ENCODE assay signal across 20 mouse cellular contexts in the genomic region with DNA sequence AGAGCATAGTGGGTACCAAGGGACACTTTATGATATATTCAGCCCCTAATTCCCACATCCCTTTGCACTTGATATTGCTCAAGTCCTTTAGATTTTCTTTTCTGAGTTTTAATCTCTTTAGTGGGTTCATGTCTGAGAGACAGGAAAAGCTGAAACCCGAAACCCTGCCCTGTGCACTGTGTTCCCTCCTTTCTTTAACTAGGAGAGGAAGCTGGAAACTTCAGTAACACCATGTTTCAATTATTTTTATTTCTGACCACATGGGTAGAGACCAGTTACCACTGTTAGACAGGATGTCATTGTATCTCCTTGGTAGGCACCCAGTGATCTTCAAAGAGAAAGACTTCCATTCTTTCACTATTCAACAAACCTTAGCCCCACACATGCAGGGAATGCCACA.
DNase-seq lines count a peak whose midpoint lies in the region; ATAC-seq and TF ChIP-seq lines count a peak whose summit lies in the region.
"Had no signal": no experiment of that assay in that cellular context is flagged by ENCODE, and none has a peak within 500 bp of the region (broad histone marks: within the 10 kb centered on the region; RNA-seq: fewer than 3 reads in every experiment).

No protein-coding gene starts in this region.

- 24% methylated on average over 1 of the region's 1 CpGs for WGBS in limb, embryonic 11.5 days
- WGBS in limb, embryonic 10.5 days: 29% methylated on average over 1 of the region's 1 CpGs
- 55% methylated on average over 1 of the region's 1 CpGs for WGBS in hindbrain, embryonic 16.5 days

- DNase-seq in limb, embryonic 11.5 days (ENCODE audit: low spot score): no peak
- DNase-seq in limb, embryonic 10.5 days (ENCODE audit: low spot score): no peak
- DNase-seq in embryo, embryonic 10.5 days (ENCODE audit: low spot score): peak; percentile 32
- DNase-seq in mesoderm, embryonic 11.5 days (ENCODE audit: low read depth, low spot score): peak; percentile 12
- DNase-seq in adrenal gland, postnatal 14 days: no peak
- no peak for DNase-seq in right cerebral cortex, postnatal 14 days
- DNase-seq: adrenal gland, adult 8-10 months; cerebellum, adult 11-12 months; cerebellum, adult 9-10 months; cerebellum, postnatal 25 days; gastrocnemius, postnatal 14 days; heart, postnatal 4 days; kidney, adult 2 months had no signal

- no peak for TF ChIP-seq POLR2A in embryonic fibroblast, embryonic 13.5 days (IDR thresholded peaks at IDR 0.05; ENCODE audit: low read depth, low read length)

- peaks cover 3% of the 10 kb centered on the region; the same call in 1 of the 2 replicates for H3K4me1 ChIP-seq in limb, embryonic 11.5 days (ENCODE audit: control insufficient read depth, insufficient read depth, low read length)
- peaks cover 9% of the 10 kb centered on the region for H3K4me1 ChIP-seq in limb, embryonic 10.5 days
- peaks cover 4% of the 10 kb centered on the region; the same call in 1 of the 2 replicates for H3K4me1 ChIP-seq in embryonic fibroblast, embryonic 13.5 days (ENCODE audit: control insufficient read depth, insufficient read depth, low read length)
- H3K4me1 ChIP-seq in hindbrain, embryonic 16.5 days (ENCODE audit: control insufficient read depth, insufficient read depth, low read depth, low read length): no peaks in the 10 kb centered on the region
- H3K4me1 ChIP-seq: forebrain, embryonic 15.5 days; heart, embryonic 13.5 days; hindbrain, embryonic 13.5 days had no signal

- no peaks in the 10 kb centered on the region for H3K9me3 ChIP-seq in limb, embryonic 11.5 days (ENCODE audit: control insufficient read depth, low read length)
- H3K9me3 ChIP-seq in limb, embryonic 10.5 days (replicated peaks): no peaks in the 10 kb centered on the region
- peaks cover 2% of the 10 kb centered on the region; the same call in 1 of the 2 replicates for H3K9me3 ChIP-seq in hindbrain, embryonic 16.5 days (ENCODE audit: control insufficient read depth, low read length)
- H3K9me3 ChIP-seq: forebrain, embryonic 15.5 days; heart, embryonic 13.5 days; hindbrain, embryonic 13.5 days had no signal

- no peaks in the 10 kb centered on the region for H3K36me3 ChIP-seq in limb, embryonic 11.5 days (ENCODE audit: control insufficient read depth, insufficient read depth, low read length)
- H3K36me3 ChIP-seq in limb, embryonic 10.5 days: no peaks in the 10 kb centered on the region
- H3K36me3 ChIP-seq in hindbrain, embryonic 16.5 days (ENCODE audit: control insufficient read depth, insufficient read depth, low read length): no peaks in the 10 kb centered on the region
- H3K36me3 ChIP-seq: forebrain, embryonic 15.5 days; heart, embryonic 13.5 days; hindbrain, embryonic 13.5 days had no signal

- no peak overlapping the region for H3K4me3 ChIP-seq in limb, embryonic 11.5 days (ENCODE audit: low read depth, low read length)
- H3K4me3 ChIP-seq in limb, embryonic 10.5 days: no peak overlapping the region
- no peak overlapping the region for H3K4me3 ChIP-seq in embryonic fibroblast, embryonic 13.5 days (ENCODE audit: insufficient read depth, low read length)
- no peak overlapping the region for H3K4me3 ChIP-seq in hindbrain, embryonic 16.5 days (ENCODE audit: low read length)
- H3K4me3 ChIP-seq: erythroblast, embryonic 14.5 days; forebrain, embryonic 15.5 days; heart, embryonic 13.5 days; hindbrain, embryonic 13.5 days had no signal

- no peak for TF ChIP-seq CTCF in embryonic fibroblast, embryonic 13.5 days (IDR thresholded peaks at IDR 0.05; ENCODE audit: borderline replicate concordance, insufficient read depth, low read length)

- H3K27ac ChIP-seq in limb, embryonic 11.5 days (replicated peaks; ENCODE audit: low read depth, low read length): no peak overlapping the region
- H3K27ac ChIP-seq in limb, embryonic 10.5 days: no peak overlapping the region
- 0 out of 2 replicates have a peak overlapping the region, but pooled peaks have one; percentile 5 for H3K27ac ChIP-seq in embryonic fibroblast, embryonic 13.5 days (ENCODE audit: insufficient read depth, low read length)
- no peak overlapping the region for H3K27ac ChIP-seq in hindbrain, embryonic 16.5 days (ENCODE audit: low read depth, low read length)
- H3K27ac ChIP-seq: forebrain, embryonic 15.5 days; heart, embryonic 13.5 days; hindbrain, embryonic 13.5 days had no signal

- ATAC-seq in limb, embryonic 11.5 days (ENCODE audit: insufficient number of reproducible peaks, low FRiP score, low TSS enrichment, low read depth): peak; percentile 54; the same call in 1 of the 2 replicates
- no peak for ATAC-seq in hindbrain, embryonic 16.5 days
- ATAC-seq: forebrain, embryonic 15.5 days; intestine, embryonic 16.5 days had no signal

- no peak overlapping the region for H3K9ac ChIP-seq in limb, embryonic 11.5 days (ENCODE audit: low read length)
- no peak overlapping the region for H3K9ac ChIP-seq in hindbrain, embryonic 16.5 days (ENCODE audit: low read depth, low read length)
- H3K9ac ChIP-seq: forebrain, embryonic 15.5 days; heart, embryonic 13.5 days; hindbrain, embryonic 13.5 days had no signal

- no peaks in the 10 kb centered on the region for H3K27me3 ChIP-seq in limb, embryonic 11.5 days (ENCODE audit: control insufficient read depth, insufficient read depth, low read length)
- no peaks in the 10 kb centered on the region for H3K27me3 ChIP-seq in limb, embryonic 10.5 days (ENCODE audit: low read depth, poor library complexity, severe bottlenecking)
- H3K27me3 ChIP-seq in hindbrain, embryonic 16.5 days (replicated peaks; ENCODE audit: control insufficient read depth, insufficient read depth, low read length): no peaks in the 10 kb centered on the region
- H3K27me3 ChIP-seq: forebrain, embryonic 15.5 days; heart, embryonic 13.5 days; hindbrain, embryonic 13.5 days had no signal

- H3K4me2 ChIP-seq in limb, embryonic 11.5 days (ENCODE audit: low read depth, severe bottlenecking): no peak overlapping the region
- H3K4me2 ChIP-seq in hindbrain, embryonic 16.5 days (ENCODE audit: low read length): no peak overlapping the region
- H3K4me2 ChIP-seq: forebrain, embryonic 15.5 days; heart, embryonic 13.5 days; hindbrain, embryonic 13.5 days had no signal

Comparison
In these comparisons a context has a peak if more than half of its experiments do, and no peak if none do; other contexts are left out.
1. DNase-seq: peak in embryo, embryonic 10.5 days (single experiment) and mesoderm, embryonic 11.5 days (single experiment); none in limb, embryonic 11.5 days (single experiment), limb, embryonic 10.5 days (single experiment), adrenal gland, postnatal 14 days (single experiment) and right cerebral cortex, postnatal 14 days (single experiment).